Mouse (Mus musculus) hindbrain, embryonic 16.5 days (tissue): Measurements from ENCODE around the gene Thra. TPM values are rescaled to one million over a fixed set of nuclear protein-coding genes. Genes with fewer than 3 reads are reported as not detected.

ENCODE experiments used
- ATAC-seq: fragments of 200-750 bp; cut with Nextera tagmentation; 2 replicates; pipeline ENCODE4 v1.8.0; 2017; ENCODE audit warnings: moderate TSS enrichment, moderate library complexity
- H3K27ac ChIP-seq: fragments of 300-500 bp; sonication (generic); 2 replicates; pipeline ENCODE4 v1.5.1; 2014; ENCODE audit warnings: low read depth, mild to moderate bottlenecking, control low read depth, low read length, moderate library complexity
- H3K27me3 ChIP-seq: fragments of 300-500 bp; sonication (generic); replicated peaks from 2 replicates; pipeline ENCODE4 v1.6.1; 2014; ENCODE audit warnings: low read length; ENCODE audit not compliant: control insufficient read depth, insufficient read depth
- H3K36me3 ChIP-seq: fragments of 300-500 bp; sonication (generic); 2 replicates; pipeline ENCODE4 v1.6.1; 2014; ENCODE audit warnings: mild to moderate bottlenecking, low read length, moderate library complexity, mixed read lengths; ENCODE audit not compliant: control insufficient read depth, insufficient read depth
- H3K4me1 ChIP-seq: fragments of 300-500 bp; sonication (generic); 2 replicates; pipeline ENCODE4 v1.6.1; 2014; ENCODE audit warnings: low read depth, low read length; ENCODE audit not compliant: control insufficient read depth, insufficient read depth
- H3K4me2 ChIP-seq: fragments of 300-500 bp; sonication (generic); 2 replicates; pipeline ENCODE4 v1.6.1; 2014; ENCODE audit warnings: mild to moderate bottlenecking, low read length, control low read depth, moderate library complexity
- H3K4me3 ChIP-seq: fragments of 300-500 bp; sonication (generic); 2 replicates; pipeline ENCODE4 v1.5.1; 2014; ENCODE audit warnings: mild to moderate bottlenecking, low read length, control low read depth, moderate library complexity
- H3K9ac ChIP-seq: fragments of 300-500 bp; sonication (generic); 2 replicates; pipeline ENCODE4 v1.6.1; 2014; ENCODE audit warnings: low read depth, mild to moderate bottlenecking, control low read depth, low read length, moderate library complexity
- H3K9me3 ChIP-seq: fragments of 300-500 bp; sonication (generic); 2 replicates; pipeline ENCODE4 v1.6.1; 2014; ENCODE audit warnings: mild to moderate bottlenecking, low read length, moderate library complexity; ENCODE audit not compliant: control insufficient read depth
- WGBS: fragments of 180-500 bp; shearing (Covaris S2); extraction: QIAGEN DNeasy Blood & Tissue Kit; methylation state at CpG from one replicate; pipeline ENCODE4 v1.1.7; 2014; 5-methylcytosine and 5-hydroxymethylcytosine counted together
- polyA plus RNA-seq: library from polyadenylated mRNA; unstranded; fragments of >200 nt; fragmentation: Nextera tagmentation; extraction: Ambion mirVana; gene quantifications from 2 replicates; pipeline ENCODE4 v1.2.1, GENCODE M21; 2015

The Thra gene
- polyA plus RNA-seq, 1 experiment from 2014 or later = 144 TPM

- ATAC-seq = peak; percentile 43
- Histone ChIP-seq H3K4me3 (no peak overlapping the region), H3K9me3 (no peaks in the 10 kb centered on the region), H3K27ac (peak overlapping the region; percentile 79), H3K9ac (peak overlapping the region; percentile 35; the same call in 1 of the 2 replicates), H3K36me3 (peaks cover 60% of the 10 kb centered on the region), H3K4me2 (no peak overlapping the region), H3K4me1 (peaks cover 37% of the 10 kb centered on the region), H3K27me3 (no peaks in the 10 kb centered on the region)
- 27% methylated on average over 9 of the region's 9 CpGs for WGBS
These were observed 25.2 kb downstream of the Thra start for GRCm38 (mm10) chr11:98765421-98766309.

GRCm38 (mm10) chr11:98766346-98766745, 25.9 kb downstream of the Thra start:
- Histone ChIP-seq H3K4me3 (no peak overlapping the region), H3K9ac (no peak overlapping the region), H3K36me3 (peaks cover 60% of the 10 kb centered on the region), H3K27me3 (no peaks in the 10 kb centered on the region), H3K4me1 (peaks cover 37% of the 10 kb centered on the region), H3K27ac (no peak overlapping the region; the same call in 1 of the 2 replicates), H3K9me3 (no peaks in the 10 kb centered on the region), H3K4me2 (no peak overlapping the region)
- no peak for ATAC-seq
- 35% methylated on average over 2 of the region's 2 CpGs for WGBS

GRCm38 (mm10) chr11:98766816-98767215, 26.4 kb downstream of the Thra start:
- WGBS = 40% methylated on average over 5 of the region's 5 CpGs

GRCm38 (mm10) chr11:98767276-98767675, 26.8 kb downstream of the Thra start:
- Histone ChIP-seq H3K4me1 (peaks cover 37% of the 10 kb centered on the region), H3K4me3 (no peak overlapping the region), H3K27ac (no peak overlapping the region; the same call in 1 of the 2 replicates), H3K9ac (no peak overlapping the region), H3K4me2 (no peak overlapping the region), H3K36me3 (peaks cover 55% of the 10 kb centered on the region), H3K9me3 (no peaks in the 10 kb centered on the region), H3K27me3 (no peaks in the 10 kb centered on the region)
- WGBS = 19% methylated on average over 9 of the region's 9 CpGs
- no peak for ATAC-seq

More at GRCm38 (mm10) chr11:98766816-98767215, 26.4 kb downstream of the Thra start:
- no peak for ATAC-seq
- peak overlapping the region; percentile 17; the same call in 1 of the 2 replicates for H3K27ac ChIP-seq
- H3K4me2 ChIP-seq = no peak overlapping the region
- peaks cover 37% of the 10 kb centered on the region for H3K4me1 ChIP-seq
- no peaks in the 10 kb centered on the region for H3K9me3 ChIP-seq
- no peaks in the 10 kb centered on the region for H3K27me3 ChIP-seq
- H3K36me3 ChIP-seq = peaks cover 59% of the 10 kb centered on the region
- H3K9ac ChIP-seq = no peak overlapping the region
- H3K4me3 ChIP-seq = no peak overlapping the region

- WGBS = 9% methylated on average over 4 of the region's 4 CpGs
- Histone ChIP-seq H3K4me2 (peak overlapping the region; percentile 40), H3K4me3 (no peak overlapping the region), H3K27ac (peak overlapping the region; percentile 84), H3K27me3 (no peaks in the 10 kb centered on the region), H3K9ac (peak overlapping the region; percentile 45; the same call in 1 of the 2 replicates), H3K4me1 (peaks cover 37% of the 10 kb centered on the region), H3K9me3 (no peaks in the 10 kb centered on the region), H3K36me3 (peaks cover 54% of the 10 kb centered on the region)
- ATAC-seq = no peak
These were observed 27.3 kb downstream of the Thra start for GRCm38 (mm10) chr11:98767713-98768112.

- H3K4me3 ChIP-seq = peak overlapping the region; percentile 12; the same call in 1 of the 2 replicates
These were observed 27.9 kb downstream of the Thra start for GRCm38 (mm10) chr11:98768127-98769006.

GRCm38 (mm10) chr11:98769007-98769954, 28.8 kb downstream of the Thra start:
- H3K4me2 ChIP-seq = no peak overlapping the region
- no peak overlapping the region for H3K9ac ChIP-seq
- WGBS = 85% methylated on average over 25 of the region's 25 CpGs
- peaks cover 49% of the 10 kb centered on the region for H3K4me1 ChIP-seq
- H3K27me3 ChIP-seq = no peaks in the 10 kb centered on the region
- no peak overlapping the region; the same call in 1 of the 2 replicates for H3K27ac ChIP-seq
- no peaks in the 10 kb centered on the region for H3K9me3 ChIP-seq
- ATAC-seq = no peak
- peaks cover 40% of the 10 kb centered on the region for H3K36me3 ChIP-seq
- H3K4me3 ChIP-seq = no peak overlapping the region

More at GRCm38 (mm10) chr11:98768127-98769006, 27.9 kb downstream of the Thra start:
- Histone ChIP-seq H3K36me3 (peaks cover 48% of the 10 kb centered on the region), H3K27me3 (no peaks in the 10 kb centered on the region), H3K9ac (peak overlapping the region; percentile 45), H3K4me2 (peak overlapping the region; percentile 40), H3K27ac (peak overlapping the region; percentile 84), H3K4me1 (peaks cover 42% of the 10 kb centered on the region), H3K9me3 (no peaks in the 10 kb centered on the region)
- WGBS = 19% methylated on average over 33 of the region's 39 CpGs
- no peak for ATAC-seq
